Mouse (Mus musculus) limb, embryonic 12.5 days (tissue): ENCODE measurements at regions not wholly inside any gene's neighbourhood (a gene's known extent, or its start where the extent isn't known, plus 50 kb on each side); places are given as distances from the start of the nearest gene placed in this dataset.
"Not testable (repeated sequence)": the region's sequence is repeated elsewhere in the genome, so short reads cannot be mapped to it uniquely, and the experiment has no call there.

Experiments
- ATAC-seq: fragments of 200-750 bp; cut with Nextera tagmentation; 2 replicates; pipeline ENCODE4 v1.8.0; 2017; ENCODE audit warnings: low read depth, moderate TSS enrichment; ENCODE audit not compliant: insufficient number of reproducible peaks, insufficient read depth, low FRiP score, low TSS enrichment
- H3K27ac ChIP-seq: fragments of 300-500 bp; sonication (generic); 2 replicates; pipeline ENCODE4 v1.5.1; 2016; ENCODE audit warnings: mild to moderate bottlenecking, moderate library complexity
- H3K27me3 ChIP-seq: fragments of 300-500 bp; sonication (generic); 2 replicates; pipeline ENCODE4 v1.6.1; 2016; ENCODE audit warnings: mild to moderate bottlenecking, moderate library complexity
- H3K36me3 ChIP-seq: fragments of 300-500 bp; sonication (generic); 2 replicates; pipeline ENCODE4 v1.6.1; 2016; ENCODE audit warnings: mild to moderate bottlenecking, moderate library complexity
- H3K4me1 ChIP-seq: fragments of 300-500 bp; sonication (generic); replicated peaks from 2 replicates; pipeline ENCODE4 v1.6.1; 2016
- H3K4me2 ChIP-seq: fragments of 300-500 bp; sonication (generic); 2 replicates; pipeline ENCODE4 v1.6.1; 2016; ENCODE audit warnings: mild to moderate bottlenecking, moderate library complexity
- H3K4me3 ChIP-seq: fragments of 300-500 bp; sonication (generic); replicated peaks from 2 replicates; pipeline ENCODE4 v1.5.1; 2016; ENCODE audit warnings: mild to moderate bottlenecking
- H3K9ac ChIP-seq: fragments of 300-500 bp; sonication (generic); replicated peaks from 2 replicates; pipeline ENCODE4 v1.6.1; 2016; ENCODE audit warnings: mild to moderate bottlenecking, moderate library complexity
- H3K9me3 ChIP-seq: fragments of 300-500 bp; sonication (generic); 2 replicates; pipeline ENCODE4 v1.6.1; 2016; ENCODE audit warnings: mild to moderate bottlenecking, moderate library complexity
- WGBS: fragments of 180-500 bp; shearing (Covaris S2); methylation state at CpG from one replicate; pipeline ENCODE4 v1.1.7; 2016; 5-methylcytosine and 5-hydroxymethylcytosine counted together

DNA sequence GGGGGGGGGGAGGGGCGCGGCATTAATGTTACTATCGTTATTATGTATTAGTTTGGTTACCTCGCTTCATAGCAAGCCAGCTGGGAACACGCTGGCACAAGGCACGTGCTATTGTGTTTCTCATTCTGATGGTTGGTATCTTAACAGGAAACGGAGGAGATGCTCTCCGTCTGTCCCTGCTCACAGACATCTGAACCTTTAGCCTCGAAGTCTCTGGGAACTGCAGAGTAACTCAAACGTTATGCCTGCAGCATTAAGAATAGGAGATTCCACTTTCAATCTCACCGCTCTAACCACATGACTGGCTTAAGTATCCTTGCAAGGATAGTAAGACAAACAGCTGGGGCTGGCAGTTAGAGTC, 80.0 kb downstream of the Nfkbiz start:
- H3K4me2 ChIP-seq, result no peak overlapping the region

DNA sequence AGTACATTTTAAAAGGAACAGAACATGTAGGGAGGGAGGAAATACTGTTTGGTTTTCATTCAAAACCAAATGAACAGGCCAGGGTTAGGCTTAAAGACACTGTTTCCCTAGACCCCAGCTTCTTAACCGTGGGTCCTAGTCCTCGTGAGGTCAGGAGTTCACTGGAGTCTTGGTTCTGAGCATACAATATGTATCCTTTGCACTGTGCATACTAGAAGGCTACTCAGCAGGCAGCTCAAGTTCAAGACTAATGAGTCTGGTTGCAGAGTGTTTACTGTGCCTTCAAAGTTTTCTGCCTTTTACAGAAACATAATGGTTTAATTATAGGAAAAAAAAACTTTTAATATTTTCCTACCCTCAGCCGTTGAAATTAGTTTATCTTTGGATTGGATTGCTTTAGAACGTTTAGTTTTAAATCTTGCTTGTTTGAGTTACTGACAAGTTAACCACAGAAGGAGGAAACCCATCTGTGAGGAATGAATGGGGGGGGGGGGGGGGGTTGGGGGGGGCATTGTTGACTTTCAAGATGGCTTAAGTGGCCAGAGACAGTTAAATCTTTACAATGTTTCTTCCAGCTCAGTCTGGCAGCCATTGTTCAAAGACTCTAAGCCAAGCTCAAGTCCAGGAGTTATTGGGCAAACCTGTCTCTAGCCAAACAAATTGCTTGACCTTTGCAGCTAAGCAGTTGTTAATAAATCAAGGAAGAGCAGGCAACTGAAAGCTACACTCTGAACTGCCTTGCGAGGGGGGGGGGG, 80.6 kb downstream of the Nfkbiz start:
- H3K4me2 ChIP-seq, result no peak overlapping the region
- no peak overlapping the region for H3K27ac ChIP-seq
- H3K27me3 ChIP-seq, result no peaks in the 10 kb centered on the region
- no peak overlapping the region for H3K9ac ChIP-seq
- H3K4me1 ChIP-seq, result peaks cover 6% of the 10 kb centered on the region; the same call in 1 of the 2 replicates
- no peaks in the 10 kb centered on the region for H3K36me3 ChIP-seq
- no peaks in the 10 kb centered on the region for H3K9me3 ChIP-seq
- no peak overlapping the region for H3K4me3 ChIP-seq
- WGBS, result 19% methylated on average over 4 of the region's 5 CpGs
- peak; percentile 63; the same call in 1 of the 2 replicates for ATAC-seq

More for the DNA sequence above, 80.0 kb downstream of the Nfkbiz start:
- Histone ChIP-seq H3K9ac (no peak overlapping the region), H3K36me3 (no peaks in the 10 kb centered on the region), H3K27ac (no peak overlapping the region), H3K9me3 (no peaks in the 10 kb centered on the region), H3K27me3 (no peaks in the 10 kb centered on the region), H3K4me3 (no peak overlapping the region), H3K4me1 (peaks cover 6% of the 10 kb centered on the region; the same call in 1 of the 2 replicates)
- no peak for ATAC-seq
- 66% methylated on average over 9 of the region's 11 CpGs for WGBS

DNA sequence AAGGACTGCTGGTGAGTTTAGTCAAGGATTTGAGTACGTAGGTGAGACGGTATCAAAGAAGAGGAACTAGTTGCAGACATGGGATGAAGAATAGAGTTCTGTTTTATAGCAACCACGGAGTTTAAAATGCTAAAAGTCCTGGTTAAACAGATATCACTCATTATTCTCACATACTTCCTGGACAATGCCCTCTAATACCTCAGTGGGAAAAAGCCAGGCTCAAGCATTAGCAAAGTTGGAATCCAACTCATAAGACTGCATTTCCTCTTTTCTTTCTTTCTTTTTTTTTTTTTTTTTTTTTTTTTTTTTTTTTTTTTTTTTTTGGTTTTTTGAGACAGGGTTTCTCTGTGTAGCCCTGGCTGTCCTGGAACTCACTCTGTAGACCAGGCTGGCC, 81.3 kb downstream of the Nfkbiz start:
- H3K27ac ChIP-seq, H3K36me3 ChIP-seq, H3K9ac ChIP-seq, H3K4me2 ChIP-seq, H3K9me3 ChIP-seq, H3K4me3 ChIP-seq, ATAC-seq, H3K27me3 ChIP-seq, H3K4me1 ChIP-seq: not testable (repeated sequence)
- 79% methylated on average over 3 of the region's 3 CpGs for WGBS

DNA sequence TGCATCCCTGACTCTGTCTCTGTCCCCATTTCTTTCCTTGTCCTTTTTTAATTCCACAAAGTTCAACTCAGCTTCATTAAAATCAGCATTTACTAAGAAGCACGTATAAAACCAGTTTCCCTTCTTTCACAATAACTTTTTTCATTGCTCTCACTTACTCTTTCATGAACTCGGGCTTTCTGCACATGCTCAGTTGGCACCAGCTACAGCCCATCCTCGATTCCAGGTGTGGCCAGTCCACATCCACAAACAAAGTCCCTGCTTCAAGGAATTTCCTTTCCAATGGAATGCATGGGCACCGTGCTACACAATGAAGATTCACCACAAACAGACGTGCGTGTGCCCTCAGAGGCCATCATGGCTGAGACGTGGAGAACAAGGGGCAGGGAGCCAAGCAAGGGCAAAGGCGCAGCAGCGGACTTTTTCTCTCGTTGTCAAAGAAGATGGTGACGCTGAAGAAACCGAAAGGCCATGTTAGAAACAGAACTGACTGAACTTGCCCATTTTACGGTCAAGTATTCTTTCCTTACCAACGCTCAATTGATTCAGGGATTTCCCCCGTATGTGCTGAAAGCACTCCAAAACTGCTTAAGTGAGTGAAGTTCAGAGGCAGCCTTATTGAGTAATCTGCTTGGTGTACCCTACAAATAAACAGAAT, 81.8 kb downstream of the Nfkbiz start:
- WGBS, result 90% methylated on average over 15 of the region's 15 CpGs

DNA sequence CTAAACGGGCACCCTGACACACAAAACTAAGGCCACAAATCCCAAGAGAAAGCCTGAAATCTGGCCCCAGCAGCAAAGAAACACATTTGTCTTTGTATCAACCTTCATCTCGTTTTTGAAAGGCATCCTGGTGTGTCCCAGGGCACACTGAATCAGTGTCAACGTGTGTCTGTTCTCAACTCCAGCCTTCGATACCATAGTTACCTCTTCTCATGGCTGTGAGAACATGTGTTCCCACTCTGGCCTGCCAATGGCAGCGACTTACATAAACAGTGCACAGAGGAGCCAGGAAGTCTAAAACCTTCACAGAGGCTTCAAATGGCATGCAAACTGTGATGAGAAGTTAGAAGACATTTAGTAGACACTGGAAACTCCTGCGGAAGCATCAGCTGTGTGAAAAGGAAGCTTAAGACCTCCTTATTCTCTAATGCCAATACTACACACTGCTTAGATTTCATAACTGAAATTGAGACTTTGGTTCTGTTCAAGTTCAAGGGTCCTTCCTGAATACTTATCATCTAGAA, 83.3 kb downstream of the Nfkbiz start:
- no peak overlapping the region for H3K9ac ChIP-seq
- WGBS, result 71% methylated on average over 6 of the region's 6 CpGs
- no peaks in the 10 kb centered on the region for H3K9me3 ChIP-seq
- H3K27me3 ChIP-seq, result no peaks in the 10 kb centered on the region
- no peak overlapping the region for H3K4me3 ChIP-seq
- no peak for ATAC-seq
- no peak overlapping the region for H3K4me2 ChIP-seq
- peaks cover 6% of the 10 kb centered on the region; the same call in 1 of the 2 replicates for H3K4me1 ChIP-seq
- H3K27ac ChIP-seq, result no peak overlapping the region
- H3K36me3 ChIP-seq, result no peaks in the 10 kb centered on the region

More for the DNA sequence above, 81.8 kb downstream of the Nfkbiz start:
- H3K4me1 ChIP-seq, result peaks cover 6% of the 10 kb centered on the region; the same call in 1 of the 2 replicates
- ATAC-seq, result no peak
- no peak overlapping the region for H3K4me3 ChIP-seq
- H3K9me3 ChIP-seq, result no peaks in the 10 kb centered on the region
- no peak overlapping the region for H3K4me2 ChIP-seq
- no peak overlapping the region for H3K27ac ChIP-seq
- H3K36me3 ChIP-seq, result no peaks in the 10 kb centered on the region
- no peak overlapping the region for H3K9ac ChIP-seq
- no peaks in the 10 kb centered on the region for H3K27me3 ChIP-seq

DNA sequence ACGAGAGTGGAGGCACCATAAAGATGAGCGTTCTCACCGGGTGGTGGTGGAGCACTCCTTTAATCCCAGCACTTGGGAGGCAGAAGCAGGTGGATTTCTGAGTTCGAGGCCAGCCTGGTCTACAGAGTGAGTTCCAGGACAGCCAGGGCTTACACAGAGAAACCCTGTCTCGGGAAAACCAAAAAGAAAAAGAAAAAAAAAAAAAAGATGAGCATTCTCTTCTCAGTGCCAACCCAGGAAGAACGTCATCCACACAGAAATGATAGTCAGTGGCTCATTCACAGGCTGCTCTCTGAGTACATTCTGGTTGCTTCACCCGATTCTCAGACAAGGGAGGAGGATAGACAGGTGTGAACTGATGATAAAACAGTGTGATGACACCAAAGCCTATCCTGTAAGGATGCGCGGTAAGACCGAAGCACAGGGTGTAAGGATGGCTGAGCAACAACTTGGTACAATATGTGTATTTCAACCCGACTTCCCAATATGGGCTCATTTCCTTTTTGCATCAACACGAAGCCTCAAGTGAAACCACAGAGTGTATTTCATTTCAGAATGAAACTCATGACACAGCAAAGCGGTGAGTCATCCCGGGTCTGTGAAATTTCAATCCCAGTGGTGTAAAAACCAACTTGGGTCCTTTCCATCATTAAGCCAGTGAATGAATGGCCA, 84.5 kb downstream of the Nfkbiz start:
- Histone ChIP-seq H3K4me1 (peaks cover 6% of the 10 kb centered on the region; the same call in 1 of the 2 replicates), H3K27me3 (no peaks in the 10 kb centered on the region), H3K9me3 (no peaks in the 10 kb centered on the region), H3K4me2 (no peak overlapping the region), H3K27ac (no peak overlapping the region), H3K36me3 (no peaks in the 10 kb centered on the region), H3K9ac (no peak overlapping the region), H3K4me3 (no peak overlapping the region)
- no peak for ATAC-seq
- 89% methylated on average over 14 of the region's 14 CpGs for WGBS

DNA sequence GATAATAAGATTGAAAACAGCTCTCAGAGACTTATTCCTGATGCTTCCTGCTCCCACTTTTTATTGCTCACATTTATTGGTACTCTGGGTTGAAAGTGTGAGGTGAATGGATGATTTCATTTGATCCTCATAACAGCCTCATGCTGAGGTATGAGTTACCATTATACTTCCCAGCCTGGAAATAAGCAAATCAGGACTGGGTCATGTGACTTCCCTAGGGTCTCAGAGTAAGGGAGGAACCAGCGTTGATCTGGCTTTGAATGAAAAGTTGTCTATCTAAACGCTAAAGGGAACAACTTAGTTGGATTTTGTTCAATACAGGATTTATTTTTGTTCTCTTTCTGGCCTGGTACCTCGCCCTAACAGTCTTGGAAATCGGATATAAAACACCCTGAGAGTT, 85.3 kb downstream of the Nfkbiz start:
- Histone ChIP-seq H3K27me3 (no peaks in the 10 kb centered on the region), H3K9me3 (no peaks in the 10 kb centered on the region), H3K36me3 (no peaks in the 10 kb centered on the region), H3K4me2 (no peak overlapping the region), H3K9ac (no peak overlapping the region), H3K4me3 (no peak overlapping the region), H3K27ac (no peak overlapping the region), H3K4me1 (peaks cover 2% of the 10 kb centered on the region; the same call in 1 of the 2 replicates)
- 81% methylated on average over 4 of the region's 4 CpGs for WGBS
- ATAC-seq, result no peak

DNA sequence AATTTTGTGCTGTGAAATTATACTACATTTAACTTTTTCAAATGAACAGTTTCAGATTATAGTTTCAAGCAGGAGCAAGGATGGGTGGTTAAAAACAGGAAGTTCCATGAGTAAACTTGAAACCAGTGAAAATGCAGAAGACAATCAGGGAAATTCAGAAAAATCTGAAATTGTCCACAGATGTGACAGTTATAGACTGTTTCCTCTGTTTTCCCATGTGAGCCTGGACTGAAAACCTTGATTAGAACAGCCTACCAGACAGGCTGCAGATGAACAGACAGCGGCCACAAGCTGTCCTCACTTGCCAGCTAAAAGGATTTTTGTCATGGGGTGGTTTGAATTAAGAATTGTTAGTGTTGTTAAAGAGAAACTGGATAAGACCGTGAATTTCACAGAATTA, 91.4 kb downstream of the Nfkbiz start:
- Histone ChIP-seq H3K9ac (no peak overlapping the region), H3K4me1 (0 out of 2 replicates have a peak, but pooled peaks cover 3% of the 10 kb centered on the region), H3K4me3 (no peak overlapping the region), H3K9me3 (peaks cover 4% of the 10 kb centered on the region), H3K4me2 (no peak overlapping the region), H3K36me3 (no peaks in the 10 kb centered on the region), H3K27me3 (no peaks in the 10 kb centered on the region), H3K27ac (no peak overlapping the region)
- ATAC-seq, result no peak
- 32% methylated on average over 2 of the region's 2 CpGs for WGBS

DNA sequence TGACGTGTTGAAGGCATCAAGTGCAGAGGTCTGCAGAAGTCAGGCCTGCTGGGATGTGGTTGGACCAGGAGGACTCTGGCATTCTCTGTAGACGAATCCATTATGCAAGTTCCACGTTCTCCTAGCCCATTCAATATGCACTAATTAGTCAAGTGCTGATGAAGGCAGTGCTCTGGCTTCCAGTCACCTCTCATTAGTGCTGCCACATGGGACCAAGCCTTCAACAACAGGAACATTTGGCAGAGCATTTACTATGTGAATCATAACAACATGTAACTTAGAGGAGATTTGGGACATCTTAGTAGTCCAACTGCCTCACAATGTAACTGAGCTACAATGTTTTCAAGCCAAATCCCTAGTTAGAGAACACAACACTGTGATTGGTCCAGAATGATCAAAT, 92.5 kb downstream of the Nfkbiz start:
- Histone ChIP-seq H3K9ac (no peak overlapping the region), H3K9me3 (peaks cover 4% of the 10 kb centered on the region), H3K4me1 (0 out of 2 replicates have a peak, but pooled peaks cover 3% of the 10 kb centered on the region), H3K4me2 (no peak overlapping the region), H3K27me3 (no peaks in the 10 kb centered on the region), H3K4me3 (no peak overlapping the region), H3K27ac (no peak overlapping the region), H3K36me3 (no peaks in the 10 kb centered on the region)
- ATAC-seq, result no peak
- WGBS, result 56% methylated on average over 3 of the region's 3 CpGs

DNA sequence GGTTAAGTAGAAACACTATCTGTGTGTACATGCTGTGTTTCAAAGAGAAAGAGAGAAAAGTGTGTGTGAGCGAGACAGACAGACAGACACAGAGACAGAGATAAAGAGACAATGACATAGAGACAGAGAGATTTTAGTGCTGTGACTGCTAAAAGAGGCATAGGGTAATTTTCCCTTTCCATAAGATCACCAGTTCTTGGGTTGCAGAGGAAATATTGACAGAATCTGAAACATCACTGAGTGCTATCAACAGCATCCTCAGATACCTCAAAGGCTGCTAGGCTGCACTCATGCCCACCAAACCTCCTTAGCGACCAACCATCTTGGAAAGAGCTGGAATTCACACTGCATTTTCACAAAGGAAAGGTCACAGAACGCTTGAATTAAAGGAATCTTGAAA, 93.6 kb downstream of the Nfkbiz start:
- ATAC-seq, result no peak
- no peak overlapping the region for H3K27ac ChIP-seq
- no peaks in the 10 kb centered on the region for H3K27me3 ChIP-seq
- H3K9ac ChIP-seq, result no peak overlapping the region
- H3K4me1 ChIP-seq, result 0 out of 2 replicates have a peak, but pooled peaks cover 3% of the 10 kb centered on the region
- H3K9me3 ChIP-seq, result peaks cover 4% of the 10 kb centered on the region
- WGBS, result 77% methylated on average over 3 of the region's 3 CpGs
- H3K36me3 ChIP-seq, result no peaks in the 10 kb centered on the region
- H3K4me2 ChIP-seq, result no peak overlapping the region
- no peak overlapping the region for H3K4me3 ChIP-seq
